Mouse (Mus musculus) hindbrain, embryonic 16.5 days (tissue): ENCODE data around the gene Arnt2. TPM values are rescaled to one million over a fixed set of nuclear protein-coding genes. Genes with fewer than 3 reads are reported as not detected.

ENCODE experiments used
- ATAC-seq: fragments of 200-750 bp; cut with Nextera tagmentation; 2 replicates; pipeline ENCODE4 v1.8.0; 2017; ENCODE audit warnings: moderate TSS enrichment, moderate library complexity
- H3K27ac ChIP-seq: fragments of 300-500 bp; sonication (generic); 2 replicates; pipeline ENCODE4 v1.5.1; 2014; ENCODE audit warnings: low read depth, mild to moderate bottlenecking, control low read depth, low read length, moderate library complexity
- H3K27me3 ChIP-seq: fragments of 300-500 bp; sonication (generic); replicated peaks from 2 replicates; pipeline ENCODE4 v1.6.1; 2014; ENCODE audit warnings: low read length; ENCODE audit not compliant: control insufficient read depth, insufficient read depth
- H3K36me3 ChIP-seq: fragments of 300-500 bp; sonication (generic); 2 replicates; pipeline ENCODE4 v1.6.1; 2014; ENCODE audit warnings: mild to moderate bottlenecking, low read length, moderate library complexity, mixed read lengths; ENCODE audit not compliant: control insufficient read depth, insufficient read depth
- H3K4me1 ChIP-seq: fragments of 300-500 bp; sonication (generic); 2 replicates; pipeline ENCODE4 v1.6.1; 2014; ENCODE audit warnings: low read depth, low read length; ENCODE audit not compliant: control insufficient read depth, insufficient read depth
- H3K4me2 ChIP-seq: fragments of 300-500 bp; sonication (generic); 2 replicates; pipeline ENCODE4 v1.6.1; 2014; ENCODE audit warnings: mild to moderate bottlenecking, low read length, control low read depth, moderate library complexity
- H3K4me3 ChIP-seq: fragments of 300-500 bp; sonication (generic); 2 replicates; pipeline ENCODE4 v1.5.1; 2014; ENCODE audit warnings: mild to moderate bottlenecking, low read length, control low read depth, moderate library complexity
- H3K9ac ChIP-seq: fragments of 300-500 bp; sonication (generic); 2 replicates; pipeline ENCODE4 v1.6.1; 2014; ENCODE audit warnings: low read depth, mild to moderate bottlenecking, control low read depth, low read length, moderate library complexity
- H3K9me3 ChIP-seq: fragments of 300-500 bp; sonication (generic); 2 replicates; pipeline ENCODE4 v1.6.1; 2014; ENCODE audit warnings: mild to moderate bottlenecking, low read length, moderate library complexity; ENCODE audit not compliant: control insufficient read depth
- WGBS: fragments of 180-500 bp; shearing (Covaris S2); extraction: QIAGEN DNeasy Blood & Tissue Kit; methylation state at CpG from one replicate; pipeline ENCODE4 v1.1.7; 2014; 5-methylcytosine and 5-hydroxymethylcytosine counted together
- polyA plus RNA-seq: library from polyadenylated mRNA; unstranded; fragments of >200 nt; fragmentation: Nextera tagmentation; extraction: Ambion mirVana; gene quantifications from 2 replicates; pipeline ENCODE4 v1.2.1, GENCODE M21; 2015

Gene Arnt2
- polyA plus RNA-seq, 1 experiment from 2014 or later, result 53.8 TPM

GRCm38 (mm10) chr7:84361086-84361684, 48.8 kb downstream of the Arnt2 start:
- no peaks in the 10 kb centered on the region for H3K27me3 ChIP-seq

GRCm38 (mm10) chr7:84358426-84358825, 51.5 kb downstream of the Arnt2 start:
- no peak overlapping the region for H3K4me3 ChIP-seq
- no peak overlapping the region for H3K9ac ChIP-seq
- 67% methylated on average over 1 of the region's 1 CpGs for WGBS
- ATAC-seq, result no peak
- H3K9me3 ChIP-seq, result no peaks in the 10 kb centered on the region
- no peak overlapping the region for H3K4me2 ChIP-seq
- H3K27ac ChIP-seq, result no peak overlapping the region
- peaks cover 9% of the 10 kb centered on the region for H3K36me3 ChIP-seq
- peaks cover 10% of the 10 kb centered on the region for H3K4me1 ChIP-seq
- no peaks in the 10 kb centered on the region for H3K27me3 ChIP-seq

More at GRCm38 (mm10) chr7:84361086-84361684, 48.8 kb downstream of the Arnt2 start:
- Histone ChIP-seq H3K4me1 (peaks cover 2% of the 10 kb centered on the region; the same call in 1 of the 2 replicates), H3K4me2 (no peak overlapping the region), H3K36me3 (peaks cover 5% of the 10 kb centered on the region; the same call in 1 of the 2 replicates), H3K4me3 (no peak overlapping the region), H3K9ac (no peak overlapping the region), H3K27ac (no peak overlapping the region), H3K9me3 (no peaks in the 10 kb centered on the region)
- no peak for ATAC-seq
- WGBS, result 69% methylated on average over 10 of the region's 10 CpGs

GRCm38 (mm10) chr7:84355619-84356570, 54.1 kb downstream of the Arnt2 start:
- Histone ChIP-seq H3K27me3 (no peaks in the 10 kb centered on the region), H3K9me3 (no peaks in the 10 kb centered on the region), H3K4me2 (no peak overlapping the region), H3K36me3 (peaks cover 13% of the 10 kb centered on the region), H3K9ac (peak overlapping the region; percentile 22; the same call in 1 of the 2 replicates), H3K4me1 (peaks cover 8% of the 10 kb centered on the region), H3K4me3 (no peak overlapping the region), H3K27ac (peak overlapping the region; percentile 34; the same call in 1 of the 2 replicates)
- peak; percentile 38; the same call in 1 of the 2 replicates for ATAC-seq
- 65% methylated on average over 10 of the region's 10 CpGs for WGBS

- Histone ChIP-seq H3K4me3 (no peak overlapping the region), H3K27ac (no peak overlapping the region), H3K27me3 (no peaks in the 10 kb centered on the region), H3K9ac (no peak overlapping the region), H3K4me1 (peaks cover 8% of the 10 kb centered on the region), H3K9me3 (no peaks in the 10 kb centered on the region), H3K36me3 (peaks cover 13% of the 10 kb centered on the region), H3K4me2 (no peak overlapping the region)
- 94% methylated on average over 2 of the region's 2 CpGs for WGBS
- no peak for ATAC-seq
Measured at GRCm38 (mm10) chr7:84354890-84355289, 55.1 kb downstream of the Arnt2 start.

GRCm38 (mm10) chr7:84350529-84350928, 59.4 kb downstream of the Arnt2 start:
- Histone ChIP-seq H3K9me3 (no peaks in the 10 kb centered on the region), H3K4me3 (no peak overlapping the region), H3K36me3 (peaks cover 8% of the 10 kb centered on the region), H3K27ac (peak overlapping the region; percentile 54), H3K9ac (no peak overlapping the region), H3K27me3 (no peaks in the 10 kb centered on the region), H3K4me2 (no peak overlapping the region), H3K4me1 (peaks cover 2% of the 10 kb centered on the region)
- ATAC-seq, result peak; percentile 66

GRCm38 (mm10) chr7:84349976-84350375, 60.0 kb downstream of the Arnt2 start:
- 91% methylated on average over 2 of the region's 2 CpGs for WGBS
- Histone ChIP-seq H3K9ac (no peak overlapping the region), H3K4me1 (no peaks in the 10 kb centered on the region), H3K4me2 (no peak overlapping the region), H3K4me3 (no peak overlapping the region), H3K9me3 (no peaks in the 10 kb centered on the region), H3K36me3 (peaks cover 10% of the 10 kb centered on the region), H3K27me3 (no peaks in the 10 kb centered on the region), H3K27ac (no peak overlapping the region)
- no peak for ATAC-seq

GRCm38 (mm10) chr7:84348145-84348911, 61.6 kb downstream of the Arnt2 start:
- 81% methylated on average over 9 of the region's 9 CpGs for WGBS
- H3K27me3 ChIP-seq, result no peaks in the 10 kb centered on the region
- no peak overlapping the region for H3K4me3 ChIP-seq
- no peak for ATAC-seq
- H3K9ac ChIP-seq, result no peak overlapping the region
- H3K27ac ChIP-seq, result 0 out of 2 replicates have a peak overlapping the region, but pooled peaks have one; percentile 15
- no peaks in the 10 kb centered on the region for H3K9me3 ChIP-seq
- H3K4me1 ChIP-seq, result no peaks in the 10 kb centered on the region
- H3K36me3 ChIP-seq, result peaks cover 20% of the 10 kb centered on the region
- no peak overlapping the region for H3K4me2 ChIP-seq

GRCm38 (mm10) chr7:84343160-84343559, 66.8 kb downstream of the Arnt2 start:
- H3K4me1 ChIP-seq, result no peaks in the 10 kb centered on the region
- H3K4me3 ChIP-seq, result no peak overlapping the region
- 96% methylated on average over 3 of the region's 3 CpGs for WGBS
- H3K9ac ChIP-seq, result no peak overlapping the region
- H3K36me3 ChIP-seq, result peaks cover 21% of the 10 kb centered on the region
- H3K9me3 ChIP-seq, result no peaks in the 10 kb centered on the region
- H3K4me2 ChIP-seq, result no peak overlapping the region
- H3K27me3 ChIP-seq, result no peaks in the 10 kb centered on the region
- no peak overlapping the region for H3K27ac ChIP-seq
- ATAC-seq, result no peak
